Mouse (Mus musculus) heart, adult 8-10 months (tissue): ENCODE data around the gene Hyou1. TPM values are rescaled to one million over a fixed set of nuclear protein-coding genes. Genes with fewer than 3 reads are reported as not detected.
A peak's percentile ranks its signal among the peaks of the same experiment; 100 is the strongest.
"Not testable (repeated sequence)": the region's sequence is repeated elsewhere in the genome, so short reads cannot be mapped to it uniquely, and the experiment has no call there.

Experiments used
- DNase-seq: peaks from one replicate; pipeline ENCODE4 v3.0.0; 2022; ENCODE audit warnings: low spot score
- total RNA-seq, 4 experiments: library from RNA; stranded (reverse); gene quantifications; 2 replicates each; pipeline ENCODE4 v1.2.4; 2022

Gene Hyou1
- total RNA-seq, 4 experiments from 2014 or later: 50.4 to 82.6 (median 67.0) TPM

GRCm38 (mm10) chr9:44405011-44405410 lies 25.7 kb downstream of the Hyou1 start:
- DNase-seq: no peak

GRCm38 (mm10) chr9:44406906-44407751 lies 27.8 kb downstream of the Hyou1 start, which contains the start of the genes Rps25 and Trappc4:
TSS of gene Rps25 (plus strand) at chr9:44407139.
TSS of gene Trappc4 (minus strand) at chr9:44407600.
- DNase-seq: peak; percentile 95

GRCm38 (mm10) chr9:44407752-44408097 lies 28.4 kb downstream of the Hyou1 start:
- DNase-seq: no peak

GRCm38 (mm10) chr9:44408693-44409092 lies 29.4 kb downstream of the Hyou1 start:
- DNase-seq: not testable (repeated sequence)

- DNase-seq: no peak
Measured at GRCm38 (mm10) chr9:44410647-44411336, 31.5 kb downstream of the Hyou1 start.

GRCm38 (mm10) chr9:44411601-44412130 lies 32.4 kb downstream of the Hyou1 start:
- no peak for DNase-seq

GRCm38 (mm10) chr9:44412306-44412705 lies 33.0 kb downstream of the Hyou1 start:
- no peak for DNase-seq

GRCm38 (mm10) chr9:44412781-44413180 lies 33.5 kb downstream of the Hyou1 start:
- no peak for DNase-seq

GRCm38 (mm10) chr9:44417156-44417891 lies 38.0 kb downstream of the Hyou1 start:
- DNase-seq: no peak

GRCm38 (mm10) chr9:44417892-44418363 lies 38.6 kb downstream of the Hyou1 start:
- DNase-seq: peak; percentile 96

GRCm38 (mm10) chr9:44418519-44419385 lies 39.5 kb downstream of the Hyou1 start, which contains the start of gene Ccdc84:
TSS of gene Ccdc84 (minus strand) at chr9:44418569.
- no peak for DNase-seq

- not testable (repeated sequence) for DNase-seq
Measured at GRCm38 (mm10) chr9:44419730-44420129, 40.4 kb downstream of the Hyou1 start.

- no peak for DNase-seq
Measured at GRCm38 (mm10) chr9:44420280-44420898, 41.1 kb downstream of the Hyou1 start.

GRCm38 (mm10) chr9:44423576-44423975 lies 44.3 kb downstream of the Hyou1 start:
- no peak for DNase-seq

GRCm38 (mm10) chr9:44432577-44433185 lies 53.4 kb downstream of the Hyou1 start:
- no peak for DNase-seq

GRCm38 (mm10) chr9:44435747-44436146 lies 56.5 kb downstream of the Hyou1 start:
- no peak for DNase-seq

GRCm38 (mm10) chr9:44440961-44441360 lies 61.7 kb downstream of the Hyou1 start, which contains the start of gene Foxr1:
TSS of gene Foxr1 (minus strand) at chr9:44441136.
- DNase-seq: no peak
